Mouse (Mus musculus): ENCODE measurements around the gene Rhoq. TPM values are rescaled to one million over a fixed set of nuclear protein-coding genes. Genes with fewer than 3 reads are reported as not detected.

Gene Rhoq
- polyA plus RNA-seq, 1 experiment from 2014 or later, result 2.7 TPM

- Histone ChIP-seq H3K4me1 (peaks cover 14% of the 10 kb centered on the region), H3K9ac (no peak overlapping the region), H3K36me3 (peaks cover 25% of the 10 kb centered on the region), H3K27ac (no peak overlapping the region), H3K27me3 (replicated peaks) (no peaks in the 10 kb centered on the region), H3K9me3 (replicated peaks) (no peaks in the 10 kb centered on the region), H3K4me2 (no peak overlapping the region), H3K4me3 (no peak overlapping the region)
- no peak for ATAC-seq
- WGBS (ENCODE audit: insufficient replicate concordance), result 75% methylated on average over 5 of the region's 5 CpGs
These were observed 56.8 kb downstream of the Rhoq start for GRCm38 (mm10) chr17:87019692-87020091.

GRCm38 (mm10) chr17:87024491-87025242 lies 61.8 kb downstream of the Rhoq start:
- H3K36me3 ChIP-seq, result peaks cover 20% of the 10 kb centered on the region
- H3K27me3 ChIP-seq (replicated peaks), result no peaks in the 10 kb centered on the region
- peak overlapping the region; percentile 98 for H3K4me2 ChIP-seq
- 2% methylated on average over 55 of the region's 55 CpGs for WGBS (ENCODE audit: insufficient replicate concordance)
- H3K4me3 ChIP-seq, result peak overlapping the region; percentile 94
- H3K27ac ChIP-seq, result 0 out of 2 replicates have a peak overlapping the region, but pooled peaks have one; percentile 60
- H3K9ac ChIP-seq, result peak overlapping the region; percentile 76
- H3K9me3 ChIP-seq (replicated peaks), result no peaks in the 10 kb centered on the region
- H3K4me1 ChIP-seq, result peaks cover 26% of the 10 kb centered on the region
- ATAC-seq, result peak; percentile 68

DNA sequence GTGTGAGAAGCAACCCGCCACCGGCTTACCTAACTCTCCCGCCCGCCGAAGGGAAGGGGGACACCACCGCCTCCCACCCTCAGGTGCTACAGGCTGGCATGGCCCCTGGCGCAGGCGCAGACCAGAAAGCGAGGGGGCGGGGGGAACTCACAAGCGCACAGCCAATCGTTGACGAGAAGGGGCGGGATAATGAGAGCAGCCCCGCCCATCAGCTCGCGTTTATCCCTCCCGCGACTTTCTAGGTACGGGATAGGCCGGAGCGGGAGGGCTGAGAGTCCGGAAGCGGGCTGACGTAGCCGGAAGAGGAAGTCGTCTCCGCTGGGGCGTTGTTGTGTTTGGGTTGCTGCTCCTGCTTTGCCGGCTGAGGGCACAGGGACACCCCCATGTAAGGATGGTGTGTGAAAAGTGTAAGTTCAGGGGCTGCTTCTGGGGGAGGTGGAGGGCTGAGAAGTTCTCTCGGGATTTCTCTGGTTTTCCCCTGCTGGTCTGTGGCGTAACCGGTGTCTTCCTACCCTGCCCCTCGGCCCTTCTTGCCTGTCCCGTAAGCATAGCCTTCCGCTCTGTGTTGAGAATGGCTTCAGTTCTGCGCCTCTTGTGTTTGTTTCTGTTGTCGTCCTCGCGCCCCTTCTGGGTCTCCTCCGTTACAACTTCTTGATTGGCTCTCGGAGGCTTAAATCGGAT lies 62.5 kb downstream of the Rhoq start, which contains the start of the genes Pigf and Cript:
Gene Pigf (minus strand): TSS at position 138 of the 681 bp plus-strand sequence.
Gene Cript (plus strand): TSS at position 282 of the 681 bp plus-strand sequence.
- Histone ChIP-seq H3K4me2 (peak within 1 kb of the TSS; percentile 98), H3K36me3 (peaks cover 23% of the 10 kb centered on the region), H3K27me3 (replicated peaks) (no peaks in the 10 kb centered on the region), H3K9me3 (replicated peaks) (no peaks in the 10 kb centered on the region), H3K27ac (peak within 1 kb of the TSS; percentile 60), H3K9ac (peak within 1 kb of the TSS; percentile 76), H3K4me3 (peak within 1 kb of the TSS; percentile 94), H3K4me1 (peaks cover 26% of the 10 kb centered on the region)
- under 1% methylated on average over 42 of the region's 43 CpGs for WGBS (ENCODE audit: insufficient replicate concordance)
- ATAC-seq, result peak; percentile 99

- H3K9ac ChIP-seq, result no peak overlapping the region
- ATAC-seq, result no peak
- peaks cover 47% of the 10 kb centered on the region for H3K36me3 ChIP-seq
- no peaks in the 10 kb centered on the region for H3K27me3 ChIP-seq (replicated peaks)
- H3K4me1 ChIP-seq, result no peaks in the 10 kb centered on the region
- H3K4me2 ChIP-seq, result no peak overlapping the region
- H3K9me3 ChIP-seq (replicated peaks), result no peaks in the 10 kb centered on the region
- 42% methylated on average over 9 of the region's 10 CpGs for WGBS (ENCODE audit: insufficient replicate concordance)
- no peak overlapping the region for H3K4me3 ChIP-seq
- H3K27ac ChIP-seq, result no peak overlapping the region
These were observed 73.5 kb downstream of the Rhoq start for GRCm38 (mm10) chr17:87036141-87037073.

DNA sequence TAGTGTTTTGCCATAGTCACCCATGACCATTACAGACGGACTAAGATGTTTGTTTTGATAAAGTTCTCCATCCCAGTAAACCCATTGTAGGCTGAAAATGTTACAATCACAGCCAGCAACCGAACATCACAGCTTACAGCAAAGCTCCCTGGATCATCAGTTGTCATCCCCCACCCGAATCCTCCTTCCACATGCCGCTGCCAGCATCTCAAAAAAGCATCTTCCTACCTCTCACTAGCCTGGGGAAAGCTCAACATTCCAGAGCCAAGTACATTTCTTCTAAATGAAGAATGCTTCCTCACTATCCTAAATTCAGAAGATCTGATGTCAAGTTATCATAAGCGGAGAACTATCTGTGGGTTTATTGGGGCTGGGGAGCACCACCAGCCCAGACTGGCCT lies 75.6 kb downstream of the Rhoq start:
- H3K27ac ChIP-seq, result no peak overlapping the region
- peaks cover 30% of the 10 kb centered on the region for H3K36me3 ChIP-seq
- 0 out of 2 replicates have a peak, but pooled peaks cover 4% of the 10 kb centered on the region for H3K27me3 ChIP-seq (replicated peaks)
- H3K4me1 ChIP-seq, result no peaks in the 10 kb centered on the region
- no peaks in the 10 kb centered on the region for H3K9me3 ChIP-seq (replicated peaks)
- no peak overlapping the region for H3K9ac ChIP-seq
- H3K4me3 ChIP-seq, result no peak overlapping the region
- 75% methylated on average over 5 of the region's 5 CpGs for WGBS (ENCODE audit: insufficient replicate concordance)
- ATAC-seq, result no peak
- no peak overlapping the region for H3K4me2 ChIP-seq

GRCm38 (mm10) chr17:87041739-87042138 lies 78.9 kb downstream of the Rhoq start:
- H3K4me2 ChIP-seq, result no peak overlapping the region
- no peak overlapping the region for H3K4me3 ChIP-seq
- no peaks in the 10 kb centered on the region for H3K9me3 ChIP-seq (replicated peaks)
- WGBS (ENCODE audit: insufficient replicate concordance), result 71% methylated on average over 19 of the region's 19 CpGs
- no peaks in the 10 kb centered on the region for H3K4me1 ChIP-seq
- no peak overlapping the region for H3K9ac ChIP-seq
- peaks cover 11% of the 10 kb centered on the region for H3K36me3 ChIP-seq
- no peak for ATAC-seq
- peaks cover 6% of the 10 kb centered on the region; the same call in 1 of the 2 replicates for H3K27me3 ChIP-seq (replicated peaks)
- H3K27ac ChIP-seq, result no peak overlapping the region

GRCm38 (mm10) chr17:87044364-87044763 lies 81.5 kb downstream of the Rhoq start:
- no peak overlapping the region for H3K4me3 ChIP-seq
- H3K4me1 ChIP-seq, result no peaks in the 10 kb centered on the region
- no peak overlapping the region for H3K4me2 ChIP-seq
- H3K9ac ChIP-seq, result no peak overlapping the region
- peak; percentile 72; the same call in 1 of the 2 replicates for ATAC-seq
- H3K36me3 ChIP-seq, result no peaks in the 10 kb centered on the region
- WGBS (ENCODE audit: insufficient replicate concordance), result 3% methylated on average over 15 of the region's 15 CpGs
- peaks cover 6% of the 10 kb centered on the region; the same call in 1 of the 2 replicates for H3K27me3 ChIP-seq (replicated peaks)
- H3K27ac ChIP-seq, result no peak overlapping the region
- no peaks in the 10 kb centered on the region for H3K9me3 ChIP-seq (replicated peaks)

DNA sequence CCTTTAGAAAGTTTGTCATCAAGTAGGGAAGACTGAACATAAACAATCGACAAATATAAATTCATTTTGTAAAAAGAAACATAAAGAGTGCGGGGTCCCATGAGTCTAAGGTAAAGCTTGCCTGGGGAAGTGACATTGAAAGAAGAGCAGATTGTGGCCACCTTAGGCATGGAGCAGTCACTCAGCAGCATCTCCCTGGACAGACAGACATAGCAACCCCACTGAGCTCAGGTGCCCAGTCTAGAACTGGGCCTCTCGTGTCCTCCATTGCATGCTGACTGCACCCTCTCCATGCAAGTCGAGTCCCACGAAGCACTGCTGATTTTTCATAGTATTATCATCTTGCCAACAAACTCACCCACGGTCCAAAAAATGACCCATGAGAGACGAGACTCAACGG lies 81.9 kb downstream of the Rhoq start:
- Histone ChIP-seq H3K9ac (no peak overlapping the region), H3K4me2 (no peak overlapping the region), H3K27me3 (replicated peaks) (peaks cover 6% of the 10 kb centered on the region; the same call in 1 of the 2 replicates), H3K27ac (no peak overlapping the region), H3K4me3 (no peak overlapping the region), H3K4me1 (no peaks in the 10 kb centered on the region), H3K9me3 (replicated peaks) (no peaks in the 10 kb centered on the region), H3K36me3 (no peaks in the 10 kb centered on the region)
- WGBS (ENCODE audit: insufficient replicate concordance), result 70% methylated on average over 8 of the region's 8 CpGs
- ATAC-seq, result no peak

Other genes starting within 250 kb of the Rhoq start
- 1.3 and 1.9 TPM in 2 replicates for gene Epas1, start 209.4 kb upstream of the Rhoq start, polyA plus RNA-seq (2016; fragmentation: Nextera tagmentation; extraction: Ambion mirVana)
- not detected in 2 replicates for gene Tmem247, start 45.7 kb upstream of the Rhoq start, polyA plus RNA-seq (2016; fragmentation: Nextera tagmentation; extraction: Ambion mirVana)
- not detected in 2 replicates for gene Atp6v1e2, start 15.2 kb upstream of the Rhoq start, polyA plus RNA-seq (2016; fragmentation: Nextera tagmentation; extraction: Ambion mirVana)
- gene Pigf, start 62.3 kb downstream of the Rhoq start, polyA plus RNA-seq (2016; fragmentation: Nextera tagmentation; extraction: Ambion mirVana), result 18.6 and 19.8 TPM in 2 replicates
- gene Cript, start 62.5 kb downstream of the Rhoq start, polyA plus RNA-seq (2016; fragmentation: Nextera tagmentation; extraction: Ambion mirVana), result 76.9 and 84.3 TPM in 2 replicates
- 4.8 and 6.0 TPM in 2 replicates for gene Socs5, start 144.6 kb downstream of the Rhoq start, polyA plus RNA-seq (2016; fragmentation: Nextera tagmentation; extraction: Ambion mirVana)